Mouse (Mus musculus): ENCODE data around the gene Pla2g4a. TPM values are rescaled to one million over a fixed set of nuclear protein-coding genes. Genes with fewer than 3 reads are reported as not detected.
"Not testable (repeated sequence)": the region's sequence is repeated elsewhere in the genome, so short reads cannot be mapped to it uniquely, and the experiment has no call there.

The Pla2g4a gene
- polyA plus RNA-seq, 1 experiment from 2014 or later = 15.3 TPM

- not testable (repeated sequence) for H3K4me1 ChIP-seq; H3K36me3 ChIP-seq; H3K27me3 ChIP-seq; H3K4me2 ChIP-seq (replicated peaks); H3K4me3 ChIP-seq; ATAC-seq (ENCODE audit: insufficient number of reproducible peaks, insufficient read depth, low FRiP score, low TSS enrichment); H3K27ac ChIP-seq; H3K9me3 ChIP-seq; H3K9ac ChIP-seq
- 80% methylated on average over 1 of the region's 1 CpGs for WGBS
Measured at GRCm38 (mm10) chr1:149923737-149924136, 37.4 kb downstream of the Pla2g4a start.

- Histone ChIP-seq H3K27ac (no peak overlapping the region), H3K36me3 (no peaks in the 10 kb centered on the region), H3K27me3 (no peaks in the 10 kb centered on the region), H3K4me3 (no peak overlapping the region), H3K4me2 (replicated peaks) (no peak overlapping the region), H3K9me3 (no peaks in the 10 kb centered on the region), H3K9ac (no peak overlapping the region), H3K4me1 (no peaks in the 10 kb centered on the region)
- WGBS = 29% methylated on average over 1 of the region's 1 CpGs
- ATAC-seq (ENCODE audit: insufficient number of reproducible peaks, insufficient read depth, low FRiP score, low TSS enrichment) = no peak
Measured at GRCm38 (mm10) chr1:149922219-149922618, 38.9 kb downstream of the Pla2g4a start.

- no peak overlapping the region for H3K4me2 ChIP-seq (replicated peaks)
- no peaks in the 10 kb centered on the region for H3K27me3 ChIP-seq
- 78% methylated on average over 5 of the region's 5 CpGs for WGBS
- H3K9me3 ChIP-seq = no peaks in the 10 kb centered on the region
- H3K9ac ChIP-seq = no peak overlapping the region
- no peak for ATAC-seq (ENCODE audit: insufficient number of reproducible peaks, insufficient read depth, low FRiP score, low TSS enrichment)
- no peak overlapping the region for H3K27ac ChIP-seq
- no peak overlapping the region for H3K4me3 ChIP-seq
- H3K4me1 ChIP-seq = no peaks in the 10 kb centered on the region
- H3K36me3 ChIP-seq = no peaks in the 10 kb centered on the region
Measured at GRCm38 (mm10) chr1:149921325-149921724, 39.8 kb downstream of the Pla2g4a start.

- no peaks in the 10 kb centered on the region for H3K9me3 ChIP-seq
- no peaks in the 10 kb centered on the region for H3K27me3 ChIP-seq
- no peak overlapping the region for H3K4me2 ChIP-seq (replicated peaks)
- no peaks in the 10 kb centered on the region for H3K36me3 ChIP-seq
- 89% methylated on average over 7 of the region's 7 CpGs for WGBS
- H3K4me3 ChIP-seq = no peak overlapping the region
- no peak overlapping the region for H3K9ac ChIP-seq
- H3K27ac ChIP-seq = no peak overlapping the region
- H3K4me1 ChIP-seq = no peaks in the 10 kb centered on the region
- no peak for ATAC-seq (ENCODE audit: insufficient number of reproducible peaks, insufficient read depth, low FRiP score, low TSS enrichment)
Measured at GRCm38 (mm10) chr1:149919301-149919700, 41.8 kb downstream of the Pla2g4a start.

- Histone ChIP-seq H3K4me1 (no peaks in the 10 kb centered on the region), H3K9ac (no peak overlapping the region), H3K4me2 (replicated peaks) (no peak overlapping the region), H3K36me3 (no peaks in the 10 kb centered on the region), H3K4me3 (no peak overlapping the region), H3K27me3 (no peaks in the 10 kb centered on the region), H3K27ac (no peak overlapping the region), H3K9me3 (no peaks in the 10 kb centered on the region)
- no peak for ATAC-seq (ENCODE audit: insufficient number of reproducible peaks, insufficient read depth, low FRiP score, low TSS enrichment)
- 74% methylated on average over 4 of the region's 4 CpGs for WGBS
Measured at GRCm38 (mm10) chr1:149912984-149913383, 48.1 kb downstream of the Pla2g4a start.

GRCm38 (mm10) chr1:149911050-149911449, 50.0 kb downstream of the Pla2g4a start:
- H3K9ac ChIP-seq = no peak overlapping the region
- H3K9me3 ChIP-seq = no peaks in the 10 kb centered on the region
- no peaks in the 10 kb centered on the region for H3K36me3 ChIP-seq
- H3K27ac ChIP-seq = no peak overlapping the region
- no peaks in the 10 kb centered on the region for H3K27me3 ChIP-seq
- WGBS = 74% methylated on average over 4 of the region's 4 CpGs
- H3K4me1 ChIP-seq = no peaks in the 10 kb centered on the region
- no peak for ATAC-seq (ENCODE audit: insufficient number of reproducible peaks, insufficient read depth, low FRiP score, low TSS enrichment)
- no peak overlapping the region for H3K4me3 ChIP-seq
- no peak overlapping the region for H3K4me2 ChIP-seq (replicated peaks)

- Histone ChIP-seq H3K4me2 (replicated peaks) (no peak overlapping the region), H3K27me3 (no peaks in the 10 kb centered on the region), H3K27ac (no peak overlapping the region), H3K4me3 (no peak overlapping the region), H3K36me3 (no peaks in the 10 kb centered on the region), H3K9ac (no peak overlapping the region), H3K4me1 (no peaks in the 10 kb centered on the region), H3K9me3 (no peaks in the 10 kb centered on the region)
- no peak for ATAC-seq (ENCODE audit: insufficient number of reproducible peaks, insufficient read depth, low FRiP score, low TSS enrichment)
- 81% methylated on average over 4 of the region's 4 CpGs for WGBS
Measured at GRCm38 (mm10) chr1:149898001-149898625, 63.0 kb downstream of the Pla2g4a start.

- H3K4me1 ChIP-seq = no peaks in the 10 kb centered on the region
- H3K27me3 ChIP-seq = no peaks in the 10 kb centered on the region
- no peak for ATAC-seq (ENCODE audit: insufficient number of reproducible peaks, insufficient read depth, low FRiP score, low TSS enrichment)
- no peaks in the 10 kb centered on the region for H3K36me3 ChIP-seq
- no peaks in the 10 kb centered on the region for H3K9me3 ChIP-seq
- no peak overlapping the region for H3K27ac ChIP-seq
- WGBS = 54% methylated on average over 5 of the region's 5 CpGs
- no peak overlapping the region for H3K9ac ChIP-seq
- H3K4me2 ChIP-seq (replicated peaks) = no peak overlapping the region
- H3K4me3 ChIP-seq = no peak overlapping the region
Measured at GRCm38 (mm10) chr1:149896590-149896989, 64.5 kb downstream of the Pla2g4a start.

- Histone ChIP-seq H3K9me3 (no peaks in the 10 kb centered on the region), H3K4me1 (no peaks in the 10 kb centered on the region), H3K9ac (no peak overlapping the region), H3K4me2 (replicated peaks) (no peak overlapping the region), H3K27me3 (no peaks in the 10 kb centered on the region), H3K36me3 (no peaks in the 10 kb centered on the region), H3K4me3 (no peak overlapping the region), H3K27ac (no peak overlapping the region)
- no peak for ATAC-seq (ENCODE audit: insufficient number of reproducible peaks, insufficient read depth, low FRiP score, low TSS enrichment)
- WGBS = 91% methylated on average over 8 of the region's 8 CpGs
Measured at GRCm38 (mm10) chr1:149894940-149895339, 66.2 kb downstream of the Pla2g4a start.

GRCm38 (mm10) chr1:149893903-149894302, 67.2 kb downstream of the Pla2g4a start:
- no peak for ATAC-seq (ENCODE audit: insufficient number of reproducible peaks, insufficient read depth, low FRiP score, low TSS enrichment)
- H3K27ac ChIP-seq = no peak overlapping the region
- H3K4me1 ChIP-seq = no peaks in the 10 kb centered on the region
- H3K4me2 ChIP-seq (replicated peaks) = no peak overlapping the region
- WGBS = 84% methylated on average over 2 of the region's 2 CpGs
- no peak overlapping the region for H3K4me3 ChIP-seq
- H3K9me3 ChIP-seq = no peaks in the 10 kb centered on the region
- H3K9ac ChIP-seq = no peak overlapping the region
- no peaks in the 10 kb centered on the region for H3K36me3 ChIP-seq
- no peaks in the 10 kb centered on the region for H3K27me3 ChIP-seq

GRCm38 (mm10) chr1:149891057-149891456, 70.0 kb downstream of the Pla2g4a start:
- no peaks in the 10 kb centered on the region for H3K9me3 ChIP-seq
- no peak overlapping the region for H3K4me2 ChIP-seq (replicated peaks)
- no peaks in the 10 kb centered on the region for H3K27me3 ChIP-seq
- H3K36me3 ChIP-seq = no peaks in the 10 kb centered on the region
- WGBS = 57% methylated on average over 5 of the region's 5 CpGs
- no peaks in the 10 kb centered on the region for H3K4me1 ChIP-seq
- no peak overlapping the region for H3K9ac ChIP-seq
- H3K27ac ChIP-seq = no peak overlapping the region
- ATAC-seq (ENCODE audit: insufficient number of reproducible peaks, insufficient read depth, low FRiP score, low TSS enrichment) = no peak
- no peak overlapping the region for H3K4me3 ChIP-seq

- Histone ChIP-seq H3K27ac (no peak overlapping the region), H3K9me3 (no peaks in the 10 kb centered on the region), H3K4me3 (no peak overlapping the region), H3K4me1 (no peaks in the 10 kb centered on the region), H3K36me3 (no peaks in the 10 kb centered on the region), H3K27me3 (no peaks in the 10 kb centered on the region), H3K4me2 (replicated peaks) (no peak overlapping the region), H3K9ac (no peak overlapping the region)
- no peak for ATAC-seq (ENCODE audit: insufficient number of reproducible peaks, insufficient read depth, low FRiP score, low TSS enrichment)
- WGBS = 79% methylated on average over 6 of the region's 6 CpGs
Measured at GRCm38 (mm10) chr1:149882419-149883025, 78.6 kb downstream of the Pla2g4a start.
